Mouse (Mus musculus) cerebellum, postnatal 25 days (tissue): Measurements from ENCODE around the gene Akr1c13.
"Not testable (repeated sequence)": the region's sequence is repeated elsewhere in the genome, so short reads cannot be mapped to it uniquely, and the experiment has no call there.

ENCODE experiments used
- DNase-seq, 2 experiments: peaks; one replicate each; pipeline ENCODE4 v3.0.0; 2021; ENCODE audit warnings: mixed read lengths in 2 of 2

The Akr1c13 gene

DNA sequence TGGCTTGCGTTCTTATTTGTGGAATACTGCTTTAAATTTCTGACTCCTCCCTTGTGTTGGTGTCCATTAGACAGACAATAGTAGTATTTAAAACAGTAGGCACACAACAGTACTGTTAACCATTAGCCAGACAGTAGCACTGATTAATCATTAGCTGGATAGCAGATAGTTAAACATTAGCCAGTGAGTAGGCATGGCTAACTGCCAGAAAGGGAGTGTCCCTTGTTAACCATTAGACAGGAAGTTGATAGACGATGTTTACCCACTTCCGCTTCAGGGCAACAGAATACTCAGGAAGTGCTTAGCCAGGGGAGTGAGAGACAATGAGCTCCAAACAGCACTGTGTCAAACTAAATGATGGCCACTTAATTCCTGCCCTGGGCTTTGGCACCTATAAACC lies at the start of gene Akr1c13:
Gene Akr1c13 (plus strand): TSS at position 247 of the 400 bp plus-strand sequence.
- no peak for DNase-seq

DNA sequence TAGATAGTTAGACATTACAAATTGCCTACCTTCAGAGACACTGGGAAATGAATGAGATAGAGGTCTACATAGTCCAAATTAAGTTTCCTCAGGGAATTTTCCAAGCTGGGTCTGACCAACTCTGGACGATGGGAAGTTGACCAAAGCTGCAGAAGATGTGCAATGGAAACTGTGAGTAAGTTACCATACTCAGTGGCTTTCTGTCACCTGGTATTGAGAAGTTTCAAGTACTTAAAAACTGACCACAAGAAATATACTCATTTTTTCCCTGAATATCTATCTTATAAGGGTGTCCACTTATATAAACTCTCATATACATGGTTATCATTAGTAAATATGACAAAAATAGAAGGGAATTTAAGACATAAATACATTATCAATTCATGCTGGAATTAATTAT lies 46.7 kb upstream of the Akr1c13 start:
- no peak for DNase-seq

DNA sequence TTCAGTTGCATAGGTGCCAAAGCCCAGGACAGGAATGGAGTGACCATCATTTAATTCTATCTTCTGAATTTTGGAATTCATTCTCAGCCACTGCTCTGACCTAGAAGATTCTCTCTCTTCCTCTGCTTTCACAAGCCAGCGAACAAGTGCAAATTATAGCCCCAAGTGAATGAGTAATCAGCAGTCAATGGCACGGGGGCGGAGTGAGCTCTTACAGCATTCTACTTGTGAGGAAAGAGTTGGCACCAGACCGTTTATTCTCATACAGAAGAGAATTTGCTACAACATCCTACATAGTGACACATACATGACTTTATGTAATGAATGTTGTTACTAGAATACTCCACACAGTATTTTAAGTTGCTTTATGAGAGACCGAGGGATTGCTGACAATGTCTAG lies 40.4 kb upstream of the Akr1c13 start, which contains the start of gene Akr1c18:
Gene Akr1c18 (minus strand): TSS at position 137 of the 400 bp plus-strand sequence.
- DNase-seq, result no peak

DNA sequence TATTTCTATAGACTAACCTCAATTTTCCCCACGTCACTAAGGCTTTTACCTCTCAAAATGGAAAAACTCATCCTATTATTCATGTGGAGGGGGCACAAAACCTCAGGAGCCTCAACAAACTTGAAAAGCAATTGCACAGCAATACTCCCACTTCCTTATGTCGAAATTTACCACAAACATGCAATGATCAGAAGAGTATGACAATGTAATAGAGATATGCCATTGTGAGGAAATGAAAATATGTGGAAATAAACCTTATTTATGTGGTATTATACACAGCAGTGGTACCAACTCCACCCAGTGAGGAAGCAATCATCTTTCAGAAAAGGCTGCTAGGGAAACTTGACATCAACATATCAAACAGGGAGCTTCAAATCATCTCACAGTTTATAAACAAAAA lies 38.0 kb upstream of the Akr1c13 start:
- no peak for DNase-seq

DNA sequence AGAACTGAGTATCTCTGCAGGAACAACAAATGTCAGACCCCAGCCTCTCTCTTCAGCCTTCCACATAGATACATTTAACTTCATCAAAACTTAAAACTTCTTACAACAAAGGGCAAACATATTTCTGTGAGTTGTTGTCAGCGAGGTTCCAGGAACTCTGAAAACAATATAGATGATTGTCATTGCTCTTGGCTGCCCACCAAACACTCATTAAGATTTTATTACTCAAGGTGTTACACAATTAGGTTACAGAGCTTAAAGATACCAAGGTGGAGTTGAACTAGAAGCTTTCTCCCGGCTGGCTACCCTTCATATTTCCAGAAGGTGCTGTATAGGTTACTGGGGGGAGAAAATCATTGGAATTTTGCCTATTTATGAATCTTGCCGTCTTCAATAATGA lies 37.4 kb upstream of the Akr1c13 start:
- DNase-seq, result no peak

DNA sequence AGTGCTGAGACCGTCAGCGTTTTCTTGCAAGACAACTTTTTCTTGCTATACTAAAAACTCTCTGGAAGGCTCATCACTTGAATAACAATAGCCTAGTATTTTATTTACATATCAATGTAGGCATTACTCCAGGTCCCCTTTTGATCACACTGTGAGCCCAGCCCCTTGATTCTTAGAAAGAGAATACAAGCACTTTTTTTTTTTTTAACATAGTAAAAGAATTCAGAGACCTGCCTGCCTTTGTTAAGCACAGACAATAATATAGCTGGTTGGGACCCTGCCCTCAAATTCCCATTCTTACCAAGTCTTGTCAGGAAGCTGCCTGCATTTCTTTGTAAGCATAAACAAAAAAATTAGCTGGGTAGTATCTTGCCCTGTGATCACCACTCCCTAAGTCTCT lies 35.7 kb upstream of the Akr1c13 start:
- no peak for DNase-seq

DNA sequence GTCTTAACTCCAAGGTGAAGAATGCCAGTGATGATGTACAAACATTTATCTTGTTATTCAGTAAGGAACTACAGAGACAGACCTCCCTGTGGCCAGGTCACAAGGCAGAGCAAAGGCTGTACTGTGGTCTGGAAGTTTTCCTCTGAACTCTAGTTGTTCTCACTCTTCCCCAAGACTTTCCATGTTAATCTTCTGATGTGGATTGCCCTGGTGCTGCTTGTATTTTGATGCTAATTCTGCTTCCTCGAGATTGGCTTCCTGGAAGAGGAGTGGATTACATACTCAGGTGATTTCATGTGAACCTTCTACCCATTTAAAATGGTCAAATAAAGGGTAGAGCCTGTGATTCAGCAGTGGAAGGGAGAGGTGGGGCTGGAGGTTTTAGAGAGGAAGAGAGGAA lies 22.9 kb upstream of the Akr1c13 start:
- DNase-seq, result no peak

DNA sequence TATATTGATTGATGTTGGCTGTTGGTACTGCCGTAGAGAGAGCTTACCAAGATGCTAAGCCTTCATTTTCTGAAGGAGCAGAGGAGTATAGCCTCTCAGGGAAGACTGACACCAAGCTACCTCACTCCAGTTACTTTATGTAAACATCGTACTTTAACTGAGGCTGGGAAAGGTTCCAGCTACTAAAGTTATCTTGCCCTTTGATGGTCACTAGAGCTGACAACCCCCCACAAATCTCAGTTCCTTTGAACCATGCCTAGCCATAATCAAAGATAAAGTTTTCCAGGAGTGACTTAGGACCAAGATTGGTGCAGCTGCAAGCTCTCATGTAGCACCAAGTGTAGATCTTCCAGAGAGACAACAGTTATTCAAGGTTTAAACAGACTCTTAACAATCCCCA lies 18.0 kb upstream of the Akr1c13 start:
- DNase-seq, result no peak

DNA sequence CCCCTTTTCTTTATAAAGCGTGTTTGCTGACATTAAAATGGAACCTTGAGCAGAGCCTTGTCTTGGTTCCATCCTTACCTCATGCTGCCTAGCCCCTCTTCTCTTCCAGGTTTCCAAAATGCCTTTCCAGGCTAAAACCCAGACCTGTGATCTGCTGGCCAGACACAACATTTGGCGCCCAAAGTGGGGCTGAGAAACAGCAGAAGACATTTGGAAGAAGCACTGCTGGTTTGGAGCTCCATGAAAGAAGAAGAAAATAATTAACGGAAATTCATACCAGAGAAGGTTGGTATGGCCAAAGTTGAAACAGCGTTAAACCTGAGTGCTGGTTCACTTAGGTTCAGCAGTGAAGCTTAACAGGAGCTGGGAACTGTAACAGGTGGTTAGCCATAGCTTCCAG lies 9.6 kb upstream of the Akr1c13 start:
- DNase-seq, result not testable (repeated sequence)

DNA sequence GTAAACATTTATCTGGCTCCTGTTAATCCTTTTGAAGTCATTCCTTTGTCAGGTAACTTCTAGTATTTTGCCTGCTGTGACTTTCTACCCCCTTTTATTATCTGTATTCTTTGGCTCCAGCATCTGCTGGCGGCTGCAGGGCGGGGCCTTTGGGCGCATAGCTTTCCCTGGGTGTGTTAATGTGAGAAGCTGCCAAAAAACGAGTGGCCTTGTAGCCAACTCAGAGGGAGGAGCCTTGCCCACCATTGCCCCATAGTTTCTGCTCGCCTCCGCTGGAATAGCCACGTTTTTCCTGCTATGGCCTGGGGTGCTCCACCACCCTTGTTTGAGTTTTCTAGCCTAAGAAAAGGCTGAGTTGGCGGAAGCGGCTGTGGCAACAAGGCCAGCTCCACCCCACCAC lies 7.8 kb upstream of the Akr1c13 start:
- no peak for DNase-seq

DNA sequence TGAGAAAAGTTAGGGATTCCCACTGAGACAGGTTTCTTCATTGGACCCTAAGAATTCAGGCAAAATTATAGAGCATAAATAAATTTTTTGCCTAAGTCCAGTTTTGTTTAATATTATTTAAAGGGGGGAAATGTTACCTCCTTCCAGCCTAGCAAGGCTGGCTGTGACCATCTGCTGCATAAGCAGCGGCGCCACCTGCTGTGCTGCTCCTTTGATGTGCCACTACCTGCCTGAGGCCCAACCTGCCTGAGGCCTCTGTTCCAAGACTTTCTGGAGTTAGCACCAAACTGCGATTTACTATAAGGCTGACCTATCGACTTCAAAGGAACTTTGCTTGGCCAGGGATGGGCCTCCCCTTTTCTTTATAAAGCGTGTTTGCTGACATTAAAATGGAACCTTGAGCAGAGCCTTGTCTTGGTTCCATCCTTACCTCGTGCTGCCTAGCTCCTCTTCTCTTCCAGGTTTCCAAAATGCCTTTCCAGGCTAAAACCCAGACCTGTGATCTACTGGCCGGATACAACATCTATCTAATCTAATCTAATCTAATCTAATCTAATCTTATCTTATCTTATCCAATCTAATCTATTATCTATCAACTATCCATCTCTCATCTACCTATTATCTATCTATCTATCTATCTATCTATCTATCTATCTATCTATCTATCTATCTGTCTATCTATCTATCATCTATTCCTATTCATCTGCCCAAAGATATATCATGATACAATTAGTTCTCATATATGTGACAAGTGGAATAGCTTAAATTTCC lies 4.1 kb upstream of the Akr1c13 start:
- peak in 1 of 2 experiments; percentile 12 for DNase-seq

DNA sequence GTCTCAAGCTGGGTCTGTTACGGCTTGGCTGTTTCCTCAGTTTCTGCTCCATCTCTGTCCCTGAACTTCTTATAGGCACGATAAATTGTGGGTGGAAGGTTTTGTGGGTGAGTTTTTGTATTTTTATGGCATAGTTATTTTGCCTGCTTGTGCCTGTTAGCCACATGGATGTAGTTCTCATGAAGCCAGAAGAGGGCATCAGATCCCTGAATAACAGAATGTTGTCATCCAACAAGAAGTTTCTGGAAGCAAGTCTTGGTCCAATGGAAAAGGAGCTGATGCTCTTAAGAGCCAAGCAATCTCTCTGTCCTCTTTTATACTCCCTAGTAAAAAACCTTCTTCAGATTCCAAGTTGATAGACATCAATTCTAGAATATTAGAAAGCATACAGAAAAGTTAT lies 2.8 kb upstream of the Akr1c13 start:
- no peak for DNase-seq

DNA sequence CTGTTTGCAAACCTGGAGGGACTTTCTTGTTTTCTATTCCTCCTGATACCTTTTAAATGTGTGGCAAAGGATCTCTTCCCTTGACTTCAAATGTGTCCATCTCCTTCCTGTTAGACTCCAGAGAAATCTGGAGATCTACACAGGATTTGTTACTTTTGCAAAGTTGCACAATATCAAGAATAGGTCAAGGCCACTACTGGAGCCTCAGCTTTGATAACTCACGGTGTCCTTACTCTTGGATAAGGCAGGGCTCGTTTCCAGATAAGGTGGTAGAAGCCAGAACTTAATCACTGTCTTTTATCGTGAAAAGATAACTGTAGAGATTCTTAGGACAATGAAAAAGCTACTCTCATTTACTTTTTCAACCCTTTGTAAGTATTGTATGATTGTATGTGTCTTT lies 1.6 kb downstream of the Akr1c13 start:
- no peak for DNase-seq

DNA sequence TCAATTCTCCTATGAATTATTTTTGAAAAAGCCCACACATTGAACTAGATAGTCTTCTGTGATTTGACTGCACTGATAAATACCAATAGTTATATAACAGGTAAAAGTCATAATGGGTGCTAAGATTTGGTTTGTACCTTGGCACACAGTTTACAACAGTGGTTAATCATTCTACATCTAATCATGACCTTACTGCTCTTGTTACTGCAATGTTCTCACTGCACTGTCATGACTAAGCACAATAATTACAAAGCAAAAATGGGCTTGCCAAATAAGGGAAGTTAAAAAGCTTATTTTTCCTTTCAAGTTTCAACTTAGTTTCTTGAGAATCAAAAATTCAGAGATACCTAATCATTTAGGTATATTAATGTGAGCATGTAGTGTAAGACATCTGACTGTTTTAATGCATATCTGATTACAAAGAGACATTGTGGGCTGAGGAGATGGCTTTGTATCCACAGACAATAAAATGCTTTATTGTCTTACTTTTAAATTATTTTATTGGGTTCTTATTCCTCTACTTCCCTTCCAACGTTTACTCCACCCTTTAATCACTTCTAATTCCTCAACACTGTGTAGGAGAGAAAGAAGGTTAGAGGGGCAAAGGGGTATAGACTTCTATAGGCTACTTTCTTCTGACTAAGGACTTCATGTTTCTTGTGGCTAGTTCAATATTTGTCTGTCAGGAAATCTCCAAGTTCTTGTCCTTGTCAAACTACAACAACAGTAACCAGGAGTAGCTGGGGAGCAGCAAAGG lies 15.4 kb downstream of the Akr1c13 start:
- DNase-seq, result no peak

DNA sequence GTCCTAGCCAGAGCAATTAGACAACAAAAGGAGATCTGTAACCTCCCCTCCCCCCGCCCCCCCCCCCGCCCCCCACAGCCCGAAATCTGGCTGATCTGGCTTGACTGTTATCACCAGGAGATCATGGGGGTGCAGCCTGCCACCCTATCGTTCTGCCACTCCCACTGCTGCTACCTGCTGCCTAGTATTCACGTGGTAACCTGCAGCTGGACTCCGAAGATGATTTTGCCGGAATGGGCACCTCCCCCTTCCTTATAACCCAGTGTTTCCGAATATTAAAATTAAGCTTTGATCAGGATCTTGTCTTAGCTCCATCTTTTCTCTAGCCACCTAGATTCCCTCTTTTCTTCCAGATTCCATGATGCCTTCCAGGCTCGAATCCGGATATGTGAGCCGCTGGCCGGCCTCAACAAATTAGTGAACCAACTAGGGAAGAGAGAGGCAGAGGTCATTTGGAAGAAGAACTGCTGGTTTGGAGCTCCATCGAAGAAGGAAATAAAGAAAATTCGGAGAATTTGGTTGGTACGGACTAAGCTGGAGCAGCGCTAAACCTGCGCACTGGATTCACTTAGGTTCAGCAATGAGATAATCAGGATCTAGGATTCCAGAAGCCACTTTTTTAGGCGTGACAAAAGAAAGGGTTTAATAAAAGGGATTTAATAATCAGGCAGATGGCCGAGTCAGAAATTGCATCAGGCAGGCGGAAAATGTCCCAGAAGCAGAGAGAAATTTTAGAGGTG lies 20.8 kb downstream of the Akr1c13 start:
- DNase-seq, result no peak

DNA sequence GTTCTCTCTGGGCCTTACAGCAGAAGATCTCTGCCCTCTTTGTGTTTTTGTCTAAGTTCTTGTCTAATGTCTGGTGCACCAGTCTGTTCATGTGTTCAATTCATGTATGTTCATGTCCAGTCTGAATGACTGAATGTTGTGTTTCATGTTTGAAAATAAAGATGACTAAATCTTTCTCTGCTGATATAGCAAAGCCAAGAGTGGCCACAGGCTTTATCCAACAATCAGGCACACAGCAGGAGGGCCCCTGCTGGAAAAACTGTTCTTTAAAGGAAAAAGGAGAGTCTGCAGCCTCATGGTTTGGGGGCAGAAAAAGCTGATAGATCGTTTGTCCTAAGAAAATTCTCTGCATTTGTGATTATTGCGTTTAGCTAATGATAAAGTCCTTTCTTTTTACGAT lies 21.4 kb downstream of the Akr1c13 start:
- no peak for DNase-seq

DNA sequence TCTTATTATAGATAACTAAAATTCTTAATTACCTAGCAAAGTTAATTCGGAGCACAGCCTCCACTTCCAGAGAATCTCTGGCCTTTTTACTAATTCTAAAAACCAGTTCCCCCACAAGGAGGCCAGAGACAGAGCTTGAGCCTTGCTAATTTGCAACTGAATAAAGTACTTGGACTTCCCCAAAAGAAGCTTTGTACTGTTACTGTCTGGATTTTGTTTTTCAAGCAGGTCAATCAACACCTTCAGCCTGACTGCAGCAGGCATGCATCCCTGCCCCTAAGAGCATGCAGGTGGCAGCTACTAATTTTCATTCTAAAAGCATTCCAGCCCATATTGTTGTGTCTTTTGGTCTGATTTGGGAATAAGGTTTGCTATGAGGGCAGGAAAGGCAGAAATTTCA lies 24.5 kb downstream of the Akr1c13 start:
- DNase-seq, result not testable (repeated sequence)

DNA sequence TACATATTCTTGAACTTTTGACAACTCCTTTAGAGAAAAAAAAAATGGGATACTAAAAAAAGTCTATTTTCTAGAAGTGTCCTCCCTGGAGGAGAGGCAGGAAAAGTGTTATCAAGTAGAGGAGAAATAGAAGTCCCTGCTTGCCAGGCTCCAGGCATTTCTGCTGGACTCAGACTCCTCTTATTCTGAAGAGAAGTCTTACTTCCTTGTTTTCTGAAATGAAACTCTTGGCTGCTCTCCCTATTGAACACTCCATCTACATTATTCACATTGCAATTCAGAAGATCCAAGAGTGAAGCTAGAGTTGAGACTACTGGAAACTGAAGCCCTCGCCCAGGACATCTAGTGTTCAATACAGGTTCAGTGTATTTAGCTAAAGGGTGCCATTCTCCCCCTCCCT lies 37.5 kb downstream of the Akr1c13 start, which contains the start of gene Akr1c19:
Gene Akr1c19 (plus strand): TSS at position 260 of the 400 bp plus-strand sequence.
- DNase-seq, result no peak

DNA sequence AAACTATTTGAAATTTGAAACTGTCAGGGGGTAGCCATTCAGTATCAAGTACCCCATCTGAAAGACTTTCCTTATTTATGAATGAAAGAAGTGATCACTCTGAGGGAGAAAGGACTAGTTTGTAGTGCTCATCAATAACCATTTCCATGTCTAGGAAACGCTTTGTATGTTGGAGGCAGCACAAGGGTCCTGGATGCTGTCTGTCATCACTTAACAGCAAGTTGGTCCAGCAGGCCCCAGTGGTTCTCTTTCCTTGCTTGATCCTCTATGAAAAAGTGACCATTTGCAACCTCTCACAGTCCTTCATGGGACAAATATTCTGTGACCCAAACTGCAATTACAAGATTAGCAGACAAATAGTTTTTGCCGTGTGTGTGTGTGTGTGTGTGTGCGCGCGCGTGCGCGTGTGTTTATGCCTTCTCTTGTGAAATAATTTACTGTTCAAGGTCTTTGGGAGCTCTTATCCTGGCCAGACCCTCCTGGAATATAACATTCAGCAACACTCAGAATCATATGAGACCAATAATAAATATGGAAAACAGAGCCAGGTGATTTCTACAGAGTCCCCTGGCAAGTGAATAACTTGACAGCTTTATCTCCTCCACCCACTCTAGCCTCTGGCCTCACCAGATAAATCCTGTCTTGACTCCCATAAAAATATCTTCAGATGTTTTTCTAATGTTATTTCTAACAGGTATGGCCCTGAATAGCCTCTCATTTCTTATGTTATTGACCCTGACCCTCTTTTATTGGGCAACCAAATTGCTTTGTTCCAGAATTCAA lies 40.1 kb downstream of the Akr1c13 start:
- no peak for DNase-seq

DNA sequence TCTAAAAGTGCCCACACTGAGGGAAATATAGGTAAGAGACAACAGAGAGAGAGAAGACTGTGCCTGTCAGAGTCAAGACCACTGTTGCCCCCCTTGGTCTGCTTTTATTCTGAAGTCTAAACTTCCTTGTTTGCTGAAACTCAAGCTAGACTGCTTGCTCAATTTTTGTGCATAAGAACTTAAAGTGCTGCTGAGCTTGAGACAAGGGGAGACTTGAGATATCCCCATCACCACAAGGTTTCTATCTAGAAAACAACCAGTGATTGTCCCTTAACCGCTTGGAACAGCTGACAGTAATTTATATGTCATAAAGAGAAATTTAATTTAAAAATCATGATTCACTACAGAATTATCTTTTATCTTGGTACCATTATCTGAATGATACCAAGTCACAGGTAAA lies 42.2 kb downstream of the Akr1c13 start:
- no peak for DNase-seq

DNA sequence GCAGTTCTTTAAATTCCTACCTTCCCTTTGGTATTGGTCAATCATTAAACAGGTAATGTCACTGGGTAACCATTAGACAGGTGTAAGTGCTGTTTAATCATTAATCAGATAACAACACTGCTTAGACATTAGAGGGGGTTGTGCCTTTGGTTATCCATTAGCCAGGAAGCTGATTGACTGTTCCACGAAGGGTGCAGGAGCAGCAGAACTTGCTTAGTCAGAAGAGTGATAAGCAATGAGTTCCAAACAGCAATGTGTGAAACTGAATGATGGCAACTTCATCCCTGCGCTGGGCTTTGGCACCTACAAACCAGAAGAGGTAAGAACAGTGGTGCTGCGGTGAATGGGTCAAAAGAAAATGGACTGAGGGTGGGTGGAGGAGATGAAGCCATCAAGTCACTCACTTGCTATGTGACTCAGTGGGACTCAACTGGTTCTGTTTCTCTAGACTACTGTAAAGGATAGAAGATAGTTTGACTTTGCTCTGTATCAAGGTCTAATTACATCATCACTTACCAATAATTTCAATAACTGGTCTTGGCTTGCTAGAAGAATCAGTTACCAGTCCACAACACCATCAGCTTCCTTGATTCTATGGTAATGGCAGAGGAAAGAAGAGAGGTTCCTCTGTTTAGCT lies 42.7 kb downstream of the Akr1c13 start:
- no peak for DNase-seq
